Mouse (Mus musculus) induced T-regulatory cell, adult 2 months (primary cell): ENCODE data around the gene Fgf9.

Source experiments
- DNase-seq: peaks from one replicate; pipeline ENCODE4 v3.0.0-alpha.2; 2012; ENCODE audit warnings: low read depth

Gene Fgf9

DNA sequence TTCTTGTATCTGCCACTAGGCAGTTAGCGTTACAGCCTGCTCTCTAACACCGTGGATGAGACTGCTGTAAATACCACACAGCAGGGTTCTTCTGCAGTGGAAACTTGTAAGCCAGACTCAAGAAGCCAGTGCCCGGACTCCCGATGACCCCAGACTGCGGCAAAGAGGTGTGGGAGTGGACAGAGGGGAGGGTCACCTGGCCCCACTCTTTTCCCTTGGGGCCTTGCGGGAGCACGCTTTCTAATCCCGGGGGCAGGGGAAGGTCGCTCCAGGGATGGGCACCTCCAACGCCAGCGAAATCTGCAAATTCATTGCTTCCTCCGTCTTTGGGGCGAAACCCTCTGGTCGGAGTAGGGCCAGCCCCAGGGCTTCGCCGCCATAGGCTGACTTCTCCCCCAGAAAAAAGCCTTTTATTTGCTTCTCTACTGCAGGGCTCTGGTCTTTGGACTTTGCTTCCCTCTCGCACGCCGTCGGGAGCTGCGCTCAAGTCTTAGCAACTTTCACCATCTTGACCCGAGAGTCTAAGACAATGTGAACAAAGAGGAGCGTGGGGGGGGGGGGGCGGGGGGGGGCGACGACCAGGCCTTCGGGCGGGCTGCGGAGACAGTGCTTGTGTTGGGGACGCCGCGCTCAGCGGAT, at the start of gene Fgf9:
Fgf9 (plus strand) TSS at position 67 of the 639 bp plus-strand sequence.
- no peak for DNase-seq

DNA sequence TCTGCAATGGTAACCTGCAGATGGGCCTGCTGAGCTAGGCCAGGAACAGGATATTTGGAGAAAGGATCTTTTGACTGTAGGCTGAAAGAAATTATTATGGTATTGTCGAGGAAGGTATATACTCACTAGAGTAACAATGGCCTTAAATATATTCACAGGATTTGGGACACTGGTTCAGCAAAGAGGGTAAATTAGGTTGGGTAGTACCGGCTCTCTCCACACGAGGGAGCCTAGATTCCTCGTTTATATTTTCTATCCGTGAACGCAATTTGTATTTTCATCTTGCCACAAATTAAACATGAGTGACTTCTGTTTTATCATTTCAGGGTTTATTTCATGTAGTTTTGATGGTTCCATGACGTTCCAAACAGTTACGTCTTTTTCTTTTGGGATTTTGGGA, 35.8 kb upstream of the Fgf9 start:
- peak; percentile 55 for DNase-seq

DNA sequence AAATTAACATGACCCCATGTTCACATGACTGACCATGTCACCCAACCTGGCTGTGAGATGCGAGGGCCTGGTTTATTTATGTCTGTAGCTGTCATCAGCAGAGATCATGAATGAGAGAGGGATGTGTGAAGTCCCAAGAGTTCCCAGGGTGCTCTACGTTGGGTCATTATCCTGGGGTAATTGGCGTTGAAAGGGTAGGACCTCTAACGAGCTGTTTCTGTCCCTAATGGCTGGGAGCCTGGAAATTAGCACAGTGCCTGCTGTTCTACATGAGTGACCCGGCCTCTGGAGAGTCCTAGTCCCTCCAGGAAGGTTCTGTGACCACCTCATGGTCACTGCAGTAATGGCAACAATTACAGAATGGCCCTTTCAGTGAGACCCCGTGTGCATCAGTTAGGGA, 34.2 kb upstream of the Fgf9 start:
- DNase-seq = no peak

DNA sequence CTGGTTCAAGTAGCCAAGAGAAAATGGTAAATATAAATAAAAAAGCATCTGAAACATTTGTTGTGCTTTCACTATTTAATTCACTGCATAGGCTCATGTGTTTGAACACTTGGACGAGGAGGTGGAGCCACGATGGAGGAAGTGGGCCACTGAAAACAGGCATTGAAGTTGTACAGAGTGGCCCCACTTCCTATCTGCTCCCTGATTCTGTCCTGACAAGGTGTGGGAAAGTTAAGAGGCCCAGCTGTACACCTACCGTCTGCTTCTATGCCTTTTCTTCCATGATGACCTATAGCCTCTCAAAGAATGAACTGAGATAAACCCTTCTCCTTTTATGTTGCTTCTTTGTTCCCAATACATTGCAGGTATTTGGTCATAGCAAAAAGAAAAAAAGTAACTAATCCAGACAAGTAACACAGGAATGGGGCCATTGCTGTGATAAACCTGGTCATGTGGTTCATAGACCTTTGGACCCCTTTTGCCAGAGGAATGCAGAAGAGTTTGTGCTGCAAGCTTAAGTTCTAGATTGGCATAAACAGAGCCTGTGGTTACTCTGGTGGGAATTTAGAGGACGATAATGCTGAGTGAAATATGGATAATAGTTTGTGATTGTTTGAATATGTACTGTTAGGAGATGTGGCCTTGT, 23.6 kb upstream of the Fgf9 start:
- DNase-seq = no peak

DNA sequence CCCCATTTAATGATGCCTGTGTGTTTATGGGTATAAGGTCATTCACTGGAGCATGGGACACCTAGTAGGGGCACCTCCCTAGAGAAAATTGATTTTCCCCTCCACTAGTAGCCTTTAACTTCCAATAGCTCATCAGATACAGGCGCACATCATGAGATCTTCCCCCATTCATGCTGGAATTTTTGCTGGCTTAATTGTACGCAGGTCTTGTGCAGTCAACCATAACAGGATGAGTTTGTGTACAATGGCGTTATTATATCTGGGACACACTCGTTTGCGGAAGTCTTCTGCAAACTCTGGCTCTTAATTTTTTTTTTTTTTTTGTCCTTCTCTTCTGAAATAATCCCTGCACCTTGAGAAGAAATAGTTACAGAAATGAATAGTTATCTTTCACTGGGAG, 19.7 kb upstream of the Fgf9 start:
- DNase-seq = no peak

DNA sequence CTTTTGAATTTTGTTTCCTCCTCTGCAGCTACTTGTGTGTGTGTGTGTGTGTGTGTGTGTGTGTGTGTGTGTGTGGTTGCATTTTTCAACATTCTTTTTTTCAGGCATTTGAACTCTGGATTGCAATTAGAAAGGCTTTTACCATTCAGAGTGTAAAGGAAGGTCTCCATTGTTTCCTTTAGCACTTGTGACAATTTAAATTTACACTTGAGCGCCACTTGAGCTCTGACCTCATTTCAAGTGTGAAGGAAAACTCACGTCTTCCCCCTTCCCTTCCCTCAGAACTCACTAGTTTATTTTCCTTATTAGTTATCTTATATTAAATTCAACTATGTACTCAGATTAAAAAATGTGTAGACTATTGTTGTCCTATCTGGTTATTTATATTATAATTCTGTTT, 2.8 kb upstream of the Fgf9 start:
- no peak for DNase-seq

DNA sequence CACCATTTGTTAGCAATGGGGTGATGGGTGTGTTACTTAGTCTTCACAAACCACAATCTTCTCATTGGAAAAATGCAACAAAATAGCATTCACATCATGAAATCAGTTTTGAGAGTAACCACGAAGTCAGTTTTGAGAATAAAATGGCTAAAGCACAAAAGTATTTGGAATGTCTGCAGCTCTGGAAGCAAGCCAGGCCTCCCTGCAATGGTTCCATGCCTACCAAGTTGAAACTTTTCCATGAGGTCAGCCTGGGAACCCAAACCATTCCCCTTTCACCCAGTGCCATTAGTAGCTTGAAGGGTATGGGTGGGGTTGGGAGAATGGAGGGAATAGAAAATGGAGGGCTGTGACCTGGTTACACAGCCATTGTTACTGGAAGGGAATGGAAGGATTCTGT, 1.7 kb upstream of the Fgf9 start:
- DNase-seq = no peak

DNA sequence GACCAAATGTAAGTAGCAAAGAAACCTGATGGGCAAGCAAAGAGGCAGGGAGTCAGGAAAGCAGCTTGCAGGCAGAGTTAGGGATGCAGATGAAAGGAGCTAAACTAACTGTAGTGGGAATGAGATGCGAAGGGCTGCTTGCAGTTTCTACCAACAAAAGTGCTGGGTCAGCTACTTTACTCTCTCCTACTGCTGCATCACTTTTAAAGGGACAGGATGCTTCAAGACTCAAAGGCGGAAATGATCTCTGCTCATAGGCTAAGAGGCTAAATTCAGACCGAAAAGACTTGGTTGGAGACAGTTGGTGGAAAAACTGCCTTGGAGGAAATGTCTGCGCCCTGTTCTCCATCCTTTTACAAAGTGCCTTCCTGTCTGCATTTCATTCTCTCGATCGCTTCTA, 420 bp upstream of the Fgf9 start:
- DNase-seq = peak; percentile 44

DNA sequence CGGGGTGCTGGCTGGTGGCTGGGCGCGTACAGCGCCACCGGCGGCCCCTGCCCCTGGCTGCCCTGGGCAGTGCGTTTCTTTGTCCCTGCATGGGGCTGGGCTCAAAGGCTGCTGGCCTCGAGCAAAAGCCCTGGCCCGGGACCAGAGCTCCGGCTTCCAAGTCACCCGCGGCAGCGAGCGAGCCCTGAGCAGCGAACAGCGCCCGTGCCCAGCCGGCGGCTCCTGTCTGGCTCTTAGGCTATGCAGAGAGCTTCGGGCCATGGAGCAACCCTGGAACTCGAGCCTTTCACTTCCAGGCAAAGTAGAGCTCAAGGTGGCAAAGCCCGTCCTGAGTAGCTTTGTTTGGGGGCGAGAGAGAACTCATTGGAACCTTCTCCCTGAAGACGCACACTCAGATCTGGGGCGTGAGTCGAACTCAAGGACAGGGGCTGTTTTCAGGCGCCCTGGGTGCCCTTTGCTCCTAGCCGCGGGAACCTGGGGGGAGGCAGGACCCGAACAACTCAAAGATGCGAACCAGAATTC, 834 bp downstream of the Fgf9 start:
- DNase-seq = peak; percentile 43

DNA sequence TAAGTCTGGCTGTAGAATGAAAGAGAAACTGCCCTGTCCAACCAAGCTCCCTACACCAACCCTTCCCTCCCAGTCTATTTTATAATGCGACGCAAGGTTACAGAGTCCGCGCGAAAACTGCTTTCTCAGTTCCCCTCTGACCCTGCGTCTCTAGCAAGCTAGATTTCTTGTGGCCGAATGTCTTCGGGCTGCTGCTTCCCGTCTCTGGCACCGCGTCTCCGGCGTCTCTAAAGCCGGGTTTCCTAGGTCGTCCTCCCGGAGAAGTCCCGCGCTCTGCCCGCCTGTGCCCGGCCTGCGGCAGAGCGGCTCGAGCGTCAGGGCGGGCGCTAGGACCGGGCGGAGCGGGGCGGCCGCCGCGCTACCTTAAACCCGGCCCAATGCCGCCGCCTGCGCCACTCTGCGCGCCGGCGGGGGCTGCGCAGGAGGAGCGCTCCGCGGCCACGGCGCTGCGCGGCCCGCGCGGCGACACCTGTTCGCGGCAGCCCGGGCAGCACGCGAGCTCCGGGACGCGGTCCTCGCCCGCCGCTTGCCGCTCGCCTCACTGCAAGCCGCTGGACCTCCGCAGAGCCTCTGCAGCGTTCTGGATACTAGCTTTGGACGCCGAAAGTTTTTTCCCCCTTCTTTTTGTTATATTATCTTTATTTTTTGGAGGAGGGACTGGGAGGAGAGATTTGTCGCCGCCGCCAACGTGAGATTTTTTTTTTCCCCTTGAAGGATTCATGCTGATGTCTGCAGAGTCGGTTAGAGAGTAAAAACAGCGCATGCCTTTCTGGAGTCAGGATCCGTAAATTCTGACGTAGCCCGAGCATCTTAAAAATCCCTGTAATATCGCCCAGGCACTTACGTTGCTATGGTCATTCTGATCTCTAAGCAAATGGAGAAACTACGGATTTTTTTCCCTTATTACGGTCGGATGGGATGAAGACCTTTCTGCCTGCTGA, 1.8 kb downstream of the Fgf9 start:
- DNase-seq = peak; percentile 67

DNA sequence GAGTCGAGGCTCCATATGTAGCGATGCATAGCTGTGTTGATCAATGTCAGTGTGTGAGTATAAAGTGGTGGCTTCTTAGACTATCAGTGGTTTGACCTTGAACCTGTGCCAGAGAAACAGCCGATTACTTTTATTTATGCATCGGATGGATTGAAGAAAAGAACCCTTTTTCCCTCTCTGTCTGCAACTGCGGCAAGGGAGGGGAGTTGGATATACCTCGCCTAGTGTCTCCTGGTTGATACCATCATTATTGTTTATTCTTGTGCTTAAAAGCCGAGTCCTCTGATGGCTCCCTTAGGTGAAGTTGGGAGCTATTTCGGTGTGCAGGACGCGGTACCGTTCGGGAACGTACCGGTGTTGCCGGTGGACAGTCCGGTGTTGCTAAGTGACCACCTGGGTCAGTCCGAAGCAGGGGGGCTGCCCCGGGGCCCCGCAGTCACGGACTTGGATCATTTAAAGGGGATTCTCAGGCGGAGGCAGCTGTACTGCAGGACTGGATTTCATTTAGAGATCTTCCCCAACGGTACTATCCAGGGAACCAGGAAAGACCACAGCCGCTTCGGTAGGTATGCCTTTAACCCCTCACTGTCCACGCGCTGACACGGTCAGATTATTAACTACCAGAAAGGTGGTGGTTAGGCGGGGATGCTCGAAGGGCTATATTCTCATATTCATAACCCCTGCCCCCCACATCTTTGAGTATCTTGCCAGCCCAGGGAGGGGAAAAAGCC, 2.6 kb downstream of the Fgf9 start:
- peak; percentile 39 for DNase-seq

DNA sequence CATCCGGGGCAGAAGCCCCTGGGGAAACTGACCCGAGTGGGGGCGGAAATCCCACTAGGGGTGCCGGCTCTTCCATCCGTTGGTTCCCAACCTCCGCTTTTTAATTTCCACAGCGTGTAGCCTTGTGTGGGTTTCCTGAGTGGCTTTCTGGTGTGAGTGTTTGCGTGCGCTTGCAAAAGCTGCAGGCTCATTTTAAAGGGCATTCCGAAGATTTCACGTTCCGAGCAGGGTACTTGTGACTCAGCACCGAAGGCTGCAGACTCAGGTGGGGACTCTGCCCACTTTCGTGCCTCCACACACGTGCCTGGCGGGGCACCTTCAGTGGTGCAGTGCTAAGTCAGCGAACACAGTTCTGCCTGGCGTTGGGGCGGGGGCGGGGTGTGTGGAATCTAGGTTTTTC, 3.6 kb downstream of the Fgf9 start:
- DNase-seq = no peak

DNA sequence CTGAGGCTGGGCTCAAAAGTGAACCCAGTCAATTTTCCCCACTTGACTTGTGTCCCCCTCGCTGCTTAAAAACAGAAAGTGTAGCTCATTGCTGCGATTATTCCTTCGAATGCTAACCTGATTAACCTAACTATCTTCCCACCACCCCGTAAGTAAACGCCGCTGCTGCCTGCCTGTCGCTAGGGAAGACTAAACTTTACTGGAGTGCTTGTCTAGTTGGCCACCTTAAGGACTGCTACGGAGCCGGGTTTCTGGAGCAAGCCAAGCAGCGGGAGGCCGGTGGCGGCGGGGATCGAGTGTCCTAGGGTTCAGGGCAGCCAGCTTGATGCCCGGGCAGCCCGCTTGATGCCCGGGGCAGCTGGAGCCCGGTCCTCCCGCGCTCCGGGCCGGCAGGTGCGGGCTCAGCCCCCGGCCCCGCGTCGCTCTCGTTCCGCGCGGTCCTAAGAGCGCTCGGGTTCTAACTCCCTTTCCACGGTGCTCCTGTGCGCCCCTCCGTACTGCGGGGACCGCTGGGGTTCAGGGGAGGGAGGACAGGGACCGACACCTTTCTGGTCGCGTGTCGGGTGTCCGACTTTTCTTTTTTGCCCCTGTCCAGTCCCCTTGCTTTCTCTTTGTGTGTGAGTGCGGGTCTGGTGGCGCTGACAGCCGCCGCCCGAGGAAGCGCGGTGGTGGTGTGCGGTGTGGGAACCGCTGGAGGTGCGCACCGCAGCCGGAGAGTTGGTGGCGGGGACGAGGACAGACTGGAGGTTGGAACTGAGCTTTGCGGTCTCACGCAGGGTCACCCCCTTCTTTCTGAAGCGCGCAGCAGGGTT, 4.5 kb downstream of the Fgf9 start:
- DNase-seq = peak; percentile 38

DNA sequence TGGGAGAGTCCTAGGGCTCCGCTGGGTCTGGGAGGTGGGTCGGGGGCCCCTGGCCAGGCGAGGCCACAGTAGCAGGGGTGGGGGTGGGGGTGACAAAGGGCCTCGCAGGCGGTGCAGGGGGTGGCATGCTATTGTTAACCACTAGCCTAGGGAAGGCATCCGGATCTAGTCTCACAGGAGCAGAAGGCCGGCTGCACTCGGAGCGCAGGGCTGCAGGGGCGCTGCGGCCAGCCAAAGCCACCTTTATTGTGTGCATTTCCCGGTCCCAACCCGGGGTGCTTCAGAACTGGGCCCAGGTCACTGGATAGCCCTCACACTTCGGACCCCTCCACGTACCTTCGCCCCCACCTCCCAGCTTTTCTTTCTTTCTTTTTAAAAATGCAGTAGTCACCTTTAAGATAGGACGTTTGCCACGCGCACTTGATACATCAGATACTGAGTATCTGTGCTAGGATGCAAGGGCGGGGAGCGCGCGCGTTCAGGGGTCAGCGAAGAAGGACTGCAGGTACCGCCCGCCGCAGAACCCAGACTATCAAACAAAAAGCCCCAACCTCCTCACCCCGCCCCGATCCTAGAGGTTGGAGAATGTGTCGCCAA, 5.2 kb downstream of the Fgf9 start:
- DNase-seq = peak; percentile 45

DNA sequence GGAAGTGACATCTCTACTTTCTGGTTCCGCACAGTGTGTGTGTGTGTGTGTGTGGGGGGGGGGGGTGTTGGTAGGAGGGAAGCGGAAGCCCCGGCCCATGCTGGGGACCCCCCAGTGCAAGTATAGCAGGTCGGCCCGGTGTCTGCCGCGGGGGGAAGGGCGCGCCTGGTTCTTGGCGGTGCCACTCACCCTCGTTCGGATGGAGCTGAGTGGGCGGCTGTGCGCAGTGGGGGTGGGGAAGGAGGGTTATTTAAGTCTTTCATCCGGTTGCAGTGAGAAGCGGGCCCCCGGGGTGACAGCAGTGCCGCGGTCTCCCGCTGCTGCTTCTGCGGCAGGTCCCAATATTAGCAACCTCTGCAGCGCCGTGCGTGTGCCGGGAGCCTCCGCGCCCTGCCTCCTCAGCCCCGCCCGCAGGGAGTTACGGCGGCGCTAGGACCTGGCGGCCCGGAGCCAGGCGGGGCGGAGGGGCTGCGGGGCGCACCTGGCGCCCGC, 5.7 kb downstream of the Fgf9 start:
- peak; percentile 56 for DNase-seq

DNA sequence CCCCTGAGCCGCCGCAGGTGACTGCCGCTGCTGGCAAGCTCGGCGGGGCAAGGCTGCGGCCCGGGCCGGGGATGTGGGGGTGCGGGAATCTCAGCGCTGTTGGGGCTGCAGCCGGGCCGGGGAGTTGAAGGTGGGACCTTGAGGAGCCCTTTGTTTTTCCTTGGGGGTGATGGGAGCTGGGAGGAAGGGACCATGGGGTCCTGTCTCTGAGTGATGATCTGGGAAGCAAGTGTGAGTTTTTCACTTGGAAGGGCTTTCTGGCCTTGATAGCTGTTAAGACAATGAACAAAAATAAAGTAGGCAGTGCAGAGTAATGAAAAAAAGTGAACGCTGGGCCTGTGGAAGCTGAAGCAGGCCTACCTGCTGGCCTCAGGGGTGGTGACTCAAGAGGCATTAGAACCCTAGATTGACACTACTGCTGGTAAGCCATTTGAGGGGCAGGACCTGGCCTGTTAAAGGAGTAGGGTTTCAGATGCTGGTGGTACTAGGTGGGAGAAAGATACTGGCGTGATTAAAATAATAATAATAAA, 6.4 kb downstream of the Fgf9 start:
- no peak for DNase-seq

DNA sequence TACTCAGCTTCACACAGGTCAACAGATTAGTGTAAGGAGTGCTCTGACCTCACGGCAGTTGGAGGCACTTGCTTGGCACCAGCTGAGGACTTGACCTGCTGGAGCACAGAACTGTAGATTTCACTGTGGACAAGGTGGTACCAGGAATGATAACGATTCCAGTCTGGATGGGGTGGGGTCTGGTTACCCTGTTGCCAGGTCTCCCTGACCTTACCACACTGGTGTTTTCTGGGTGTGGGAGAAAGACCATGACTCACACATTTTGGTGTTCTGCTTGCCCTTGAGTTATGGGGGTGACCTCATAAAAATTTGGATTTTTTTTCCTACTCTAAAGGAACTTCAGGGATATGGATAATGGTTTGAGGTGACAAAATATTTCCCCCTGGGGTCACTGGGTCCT, 9.1 kb downstream of the Fgf9 start:
- DNase-seq = no peak

DNA sequence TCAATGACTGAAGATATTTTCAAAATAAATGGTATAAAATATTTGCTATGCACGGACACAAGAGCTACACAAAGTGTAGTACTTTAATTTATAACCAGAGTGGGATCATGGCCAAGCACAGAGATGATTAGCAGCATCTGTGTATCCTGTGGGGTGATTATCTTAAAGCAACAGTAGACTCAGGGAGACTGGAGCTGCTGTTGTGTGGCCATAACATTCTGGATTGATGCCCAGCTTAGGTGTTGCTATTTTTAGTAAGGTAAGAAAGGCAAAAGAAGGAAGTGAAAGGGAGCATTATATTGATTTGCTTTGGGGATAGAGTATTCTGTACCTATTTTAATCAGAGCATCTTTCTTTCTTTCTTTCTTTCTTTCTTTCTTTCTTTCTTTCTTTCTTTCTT, 11.6 kb downstream of the Fgf9 start:
- no peak for DNase-seq

DNA sequence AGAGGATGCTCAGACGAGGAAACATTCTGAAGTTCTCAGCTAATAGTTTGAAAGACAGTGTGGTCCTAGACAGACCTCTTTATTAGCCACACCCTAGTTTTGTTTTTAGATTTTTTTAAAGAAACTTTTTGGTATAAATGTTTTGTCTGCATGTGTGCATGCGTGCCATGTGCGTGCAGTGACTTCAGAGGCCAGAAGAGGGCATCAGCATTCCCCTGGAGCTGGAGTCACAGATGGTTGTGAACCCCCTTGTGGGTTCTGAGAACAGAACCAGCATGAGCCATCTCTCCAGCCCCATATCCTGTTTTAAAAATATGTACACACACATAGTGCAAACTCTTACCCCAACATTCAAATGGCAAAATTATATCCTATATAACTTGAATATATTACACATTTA, 13.9 kb downstream of the Fgf9 start:
- DNase-seq = no peak

DNA sequence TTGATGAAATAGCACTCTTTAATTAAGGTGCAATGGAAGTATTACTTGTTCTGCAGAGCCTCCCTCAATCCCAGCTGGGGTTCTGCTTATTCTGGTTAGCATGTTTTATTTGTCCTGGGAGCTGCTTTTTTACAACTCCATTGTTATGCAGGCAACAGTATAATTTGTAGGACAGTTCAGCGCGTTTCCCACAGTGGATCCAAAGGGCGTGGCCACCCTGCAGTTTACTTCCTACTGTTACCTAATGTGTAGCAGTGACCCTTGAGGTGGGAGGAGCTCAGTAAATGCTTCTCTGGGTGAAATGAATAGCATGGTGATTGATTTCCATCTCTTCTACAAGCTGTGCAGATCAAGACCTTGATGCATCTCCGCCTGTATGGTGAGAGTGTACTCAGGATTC, 17.0 kb downstream of the Fgf9 start:
- no peak for DNase-seq
